Mouse (Mus musculus) C2C12 (cell line): ENCODE measurements around the gene Slc2a4. TPM values are rescaled to one million over a fixed set of nuclear protein-coding genes. Genes with fewer than 3 reads are reported as not detected.

Experiments
- H3K27me3 ChIP-seq: one replicate; pipeline ENCODE4 v1.6.1; 2011; ENCODE audit not compliant: control insufficient read depth, insufficient read depth, insufficient read length
- H3K36me3 ChIP-seq: one replicate; pipeline ENCODE4 v1.6.1; 2011; ENCODE audit not compliant: control insufficient read depth, insufficient read depth
- H3K4me3 ChIP-seq: one replicate; pipeline ENCODE4 v1.5.1; 2011; ENCODE audit warnings: mild to moderate bottlenecking, control low read depth; ENCODE audit not compliant: poor library complexity, insufficient read depth, severe bottlenecking
- H3K79me2 ChIP-seq: one replicate; pipeline ENCODE4 v1.6.1; 2011; ENCODE audit not compliant: control insufficient read depth, insufficient read depth
- H3K79me3 ChIP-seq: one replicate; pipeline ENCODE4 v1.6.1; 2011; ENCODE audit warnings: low read depth, control low read depth
- H3ac ChIP-seq: one replicate; pipeline ENCODE3; 2011; ENCODE audit warnings: low read depth; ENCODE audit not compliant: control insufficient read depth, insufficient read length
- CEBPB ChIP-seq: IDR thresholded peaks from one replicate; pipeline ENCODE4 v1.6.1; 2011; ENCODE audit warnings: low read depth, mild to moderate bottlenecking, control low read depth, moderate library complexity
- CTCF ChIP-seq: IDR thresholded peaks from one replicate; pipeline ENCODE4 v1.5.1; 2011; ENCODE audit not compliant: control insufficient read depth, insufficient read depth, insufficient read length
- FOSL1 ChIP-seq: IDR thresholded peaks from one replicate; pipeline ENCODE4 v1.8.0; 2011; ENCODE audit warnings: mild to moderate bottlenecking, low read length; ENCODE audit not compliant: poor library complexity, insufficient read depth, severe bottlenecking
- MAX ChIP-seq: IDR thresholded peaks from one replicate; pipeline ENCODE4 v1.6.1; 2011; ENCODE audit warnings: mild to moderate bottlenecking, control low read depth
- MYOD1 ChIP-seq: IDR thresholded peaks from one replicate; pipeline ENCODE4 v1.6.1; 2011; ENCODE audit warnings: low read depth; ENCODE audit not compliant: control insufficient read depth, insufficient read length
- MYOG ChIP-seq: IDR thresholded peaks from one replicate; pipeline ENCODE4 v1.6.1; 2011; ENCODE audit not compliant: control insufficient read depth, insufficient read length; ENCODE audit errors: extremely low read depth
- USF1 ChIP-seq: IDR thresholded peaks from one replicate; pipeline ENCODE4 v1.6.1; 2011; ENCODE audit warnings: low read depth, mild to moderate bottlenecking, control low read depth, moderate library complexity
- polyA plus RNA-seq: library from polyadenylated mRNA; unstranded; fragments of >200 nt; fragmentation: generic; extraction: Trizol; gene quantifications from one replicate; pipeline ENCODE4 v1.2.1, GENCODE M21; 2012; ENCODE audit warnings: missing spikeins

Gene Slc2a4
- polyA plus RNA-seq, 1 experiment: 0.53 TPM

DNA sequence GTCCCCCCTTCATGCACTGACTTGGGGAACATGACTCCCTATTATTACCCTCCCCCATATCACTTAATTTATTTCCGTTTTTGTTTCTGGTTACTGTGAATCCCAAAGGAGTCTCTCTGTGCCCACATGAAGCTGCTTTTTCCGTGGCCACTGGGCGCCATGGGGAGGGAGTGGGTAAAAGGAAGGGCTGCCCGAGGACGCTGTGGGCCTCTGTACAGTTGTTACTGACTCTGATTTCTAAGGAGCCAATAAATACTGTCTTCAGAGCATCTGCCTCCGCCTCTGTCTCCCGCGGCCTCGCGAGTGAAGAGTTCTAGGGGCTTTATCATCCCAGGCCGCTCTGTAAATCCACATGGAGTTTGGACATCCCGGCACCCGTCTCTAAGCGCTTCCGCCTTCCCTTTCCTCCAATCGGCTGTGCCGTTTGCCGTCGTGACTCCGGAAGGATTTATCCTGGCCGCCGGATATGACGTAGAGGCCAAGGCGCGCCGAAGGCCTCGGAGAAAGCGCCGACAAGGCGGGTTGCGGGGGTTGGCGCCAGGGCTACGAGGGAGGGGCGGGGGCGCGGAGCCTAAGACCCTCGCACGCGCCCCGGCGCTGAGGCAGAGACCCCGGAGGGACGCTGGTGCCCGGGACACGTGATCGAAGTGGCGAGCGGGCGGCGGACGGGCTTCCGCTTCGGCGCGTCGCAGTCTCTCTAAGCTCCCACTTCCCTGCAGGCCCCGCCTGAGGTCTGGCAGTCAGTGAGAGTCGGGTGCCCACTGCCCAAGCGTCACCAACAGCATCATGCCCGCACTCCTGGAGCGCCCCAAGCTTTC is 34.2 kb downstream of the Slc2a4 start, which contains the start of gene Gps2:
Gps2 (plus strand) TSS at position 335 of the 818 bp plus-strand sequence.
- peak within 1 kb of the TSS; percentile 85 for H3ac ChIP-seq
- peaks cover 48% of the 10 kb centered on the region for H3K79me2 ChIP-seq
- H3K4me3 ChIP-seq: peak within 1 kb of the TSS; percentile 55
- TF ChIP-seq USF1 (no peak), FOSL1 (no peak), CTCF (no peak), MYOD1 (no peak), CEBPB (no peak), MAX (peak; percentile 90), MYOG (no peak)
- H3K79me3 ChIP-seq: peaks cover 31% of the 10 kb centered on the region
- peaks cover 91% of the 10 kb centered on the region for H3K36me3 ChIP-seq
- no peaks in the 10 kb centered on the region for H3K27me3 ChIP-seq

DNA sequence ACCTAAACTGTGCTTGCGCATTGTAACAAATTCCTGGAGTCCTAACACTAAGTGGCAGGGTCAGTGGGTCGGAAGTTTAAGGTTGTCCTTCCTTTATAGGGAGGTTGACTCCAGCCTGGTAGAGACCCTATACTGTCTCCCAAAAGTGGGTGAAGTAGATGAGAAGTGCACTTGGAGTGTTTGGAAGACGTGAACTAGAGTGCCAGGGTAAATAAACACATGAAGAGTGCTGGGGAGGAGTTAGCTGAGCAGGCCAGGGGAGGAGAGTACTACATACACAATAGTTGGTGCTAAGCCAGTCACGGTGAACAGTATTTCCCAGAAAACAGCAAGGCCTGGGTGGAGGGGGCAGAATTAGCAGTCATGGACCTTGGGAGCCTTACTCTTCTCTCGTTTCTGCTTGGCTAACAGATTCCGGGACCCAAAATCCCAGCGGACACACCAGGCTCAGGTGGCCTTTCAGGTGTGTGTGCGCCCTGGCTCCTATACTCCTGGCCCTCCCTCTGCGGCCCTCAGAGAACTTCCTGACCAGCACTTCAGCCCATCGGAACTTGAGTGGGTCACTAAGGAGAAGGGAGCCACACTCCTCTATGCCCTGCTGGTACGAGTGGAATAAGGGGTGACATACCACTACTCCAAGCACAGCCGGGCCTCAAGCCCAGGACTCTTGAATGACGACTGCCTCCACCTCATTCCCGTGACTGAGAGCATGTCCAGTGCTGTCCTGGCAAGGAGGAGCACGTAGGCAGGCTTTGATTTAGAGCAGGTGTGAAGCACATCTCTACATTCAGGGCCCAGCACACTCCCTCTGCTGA is 35.1 kb downstream of the Slc2a4 start:
- Histone ChIP-seq H3K36me3 (peaks cover 91% of the 10 kb centered on the region), H3K79me3 (peaks cover 22% of the 10 kb centered on the region), H3K27me3 (no peaks in the 10 kb centered on the region), H3ac (peak overlapping the region; percentile 46), H3K79me2 (peaks cover 40% of the 10 kb centered on the region), H3K4me3 (peak overlapping the region; percentile 55)
- TF ChIP-seq MYOD1: no peak
- no peak for TF ChIP-seq MAX
- TF ChIP-seq MYOG: no peak
- TF ChIP-seq CEBPB: no peak
- TF ChIP-seq FOSL1: no peak
- no peak for TF ChIP-seq CTCF

- Histone ChIP-seq H3K79me2 (peaks cover 28% of the 10 kb centered on the region), H3K79me3 (peaks cover 12% of the 10 kb centered on the region), H3K36me3 (peaks cover 91% of the 10 kb centered on the region), H3ac (no peak overlapping the region), H3K27me3 (no peaks in the 10 kb centered on the region), H3K4me3 (no peak overlapping the region)
- no peak for TF ChIP-seq FOSL1
- no peak for TF ChIP-seq USF1
- no peak for TF ChIP-seq MAX
- TF ChIP-seq CEBPB: no peak
- TF ChIP-seq CTCF: no peak
- no peak for TF ChIP-seq MYOG
- TF ChIP-seq MYOD1: no peak
Measured at GRCm38 (mm10) chr11:69911701-69912100, 36.3 kb downstream of the Slc2a4 start.

GRCm38 (mm10) chr11:69910781-69911560 is 37.0 kb downstream of the Slc2a4 start:
- TF ChIP-seq MAX (no peak), USF1 (no peak), FOSL1 (no peak), MYOG (no peak), CEBPB (no peak), CTCF (no peak), MYOD1 (no peak)
- Histone ChIP-seq H3K36me3 (peaks cover 91% of the 10 kb centered on the region), H3ac (no peak overlapping the region), H3K79me2 (peaks cover 20% of the 10 kb centered on the region), H3K79me3 (peaks cover 4% of the 10 kb centered on the region), H3K4me3 (no peak overlapping the region), H3K27me3 (no peaks in the 10 kb centered on the region)

DNA sequence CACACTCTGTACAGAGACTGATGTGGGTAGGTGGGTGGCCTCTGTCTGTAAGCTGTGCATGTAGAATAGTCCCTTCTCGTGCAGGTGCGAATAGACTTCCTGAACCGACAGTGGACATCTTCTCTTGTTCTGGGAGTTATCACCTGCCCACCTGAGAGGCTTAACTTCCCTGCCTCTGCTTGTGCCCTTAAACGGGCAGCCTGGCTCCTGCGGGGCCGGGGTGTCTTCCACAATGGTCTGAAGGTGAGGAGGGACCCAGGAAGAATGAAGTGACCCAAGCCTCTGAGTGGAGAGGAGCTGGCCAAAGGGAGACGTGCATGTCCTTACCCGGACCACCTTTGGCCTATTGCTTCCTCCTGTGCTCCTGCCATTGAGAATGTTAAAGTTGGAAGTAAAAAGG is 37.8 kb downstream of the Slc2a4 start:
- peaks cover 91% of the 10 kb centered on the region for H3K36me3 ChIP-seq
- TF ChIP-seq USF1 (no peak), MYOD1 (no peak), MAX (no peak), FOSL1 (no peak), MYOG (no peak), CEBPB (no peak), CTCF (no peak)
- H3K27me3 ChIP-seq: no peaks in the 10 kb centered on the region
- H3K4me3 ChIP-seq: no peak overlapping the region
- H3ac ChIP-seq: no peak overlapping the region
- no peaks in the 10 kb centered on the region for H3K79me3 ChIP-seq
- peaks cover 19% of the 10 kb centered on the region for H3K79me2 ChIP-seq
